Mouse (Mus musculus) heart, adult 2 months (tissue): Measurements from ENCODE around the gene Tenm3.

Source experiments
- CTCF ChIP-seq: fragments of 200-600 bp; IDR thresholded peaks from 2 replicates; pipeline ENCODE4 v1.8.1; 2022; ENCODE audit warnings: antibody characterized with exemption, mild to moderate bottlenecking, moderate library complexity
- POLR2A ChIP-seq: fragments of 200-500 bp; IDR thresholded peaks from 2 replicates; pipeline ENCODE4 v1.6.1; 2011; ENCODE audit warnings: mild to moderate bottlenecking, low read depth, low read length, control low read depth; ENCODE audit not compliant: insufficient read depth

DNA sequence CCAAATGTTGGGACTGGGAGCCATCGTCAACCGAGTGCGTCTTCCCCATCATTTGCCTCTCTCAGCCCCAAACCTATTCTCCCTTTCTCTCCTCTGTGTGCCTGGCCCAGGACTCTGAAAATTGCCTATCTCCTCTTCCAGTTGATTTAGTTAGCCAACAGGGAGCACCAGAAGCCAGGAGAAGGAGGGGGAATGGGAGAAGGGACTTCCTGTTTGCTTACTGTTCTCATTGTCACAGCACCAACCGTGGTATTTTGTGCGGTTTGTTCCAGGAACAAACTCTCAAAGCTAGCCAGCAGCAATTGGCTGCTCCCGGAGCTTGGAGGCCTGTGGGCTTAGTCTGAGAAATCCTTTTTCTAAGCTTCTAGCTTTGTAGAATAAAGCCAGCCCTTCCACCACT lies 636.2 kb downstream of the Tenm3 start:
- TF ChIP-seq POLR2A (no peak), CTCF (no peak)
